Mouse (Mus musculus) adrenal gland, adult 8-10 months (tissue): ENCODE measurements around the gene Ptgr2. TPM values are rescaled to one million over a fixed set of nuclear protein-coding genes. Genes with fewer than 3 reads are reported as not detected.
"Not testable (repeated sequence)": the region's sequence is repeated elsewhere in the genome, so short reads cannot be mapped to it uniquely, and the experiment has no call there.

Experiments
- DNase-seq: peaks from one replicate; pipeline ENCODE4 v3.0.0; 2022
- total RNA-seq, 4 experiments: library from RNA; stranded (reverse); gene quantifications; 2 replicates each; pipeline ENCODE4 v1.2.4; 2022

The Ptgr2 gene
- total RNA-seq, result 10 to 100 TPM; 58.2 to 83.0 (median 73.1) TPM

- DNase-seq, result peak; percentile 93
Measured at GRCm38 (mm10) chr12:84284885-84285592, at the start of gene Ptgr2. TSS of gene Ptgr2 (plus strand) at chr12:84285232.

- no peak for DNase-seq
Measured at GRCm38 (mm10) chr12:84235577-84235976, 49.5 kb upstream of the Ptgr2 start.

GRCm38 (mm10) chr12:84235981-84236752 lies 48.9 kb upstream of the Ptgr2 start:
- DNase-seq, result no peak

- not testable (repeated sequence) for DNase-seq
Measured at GRCm38 (mm10) chr12:84237036-84237435, 48.0 kb upstream of the Ptgr2 start.

GRCm38 (mm10) chr12:84243076-84243770 lies 41.8 kb upstream of the Ptgr2 start:
- no peak for DNase-seq

GRCm38 (mm10) chr12:84245683-84246082 lies 39.3 kb upstream of the Ptgr2 start:
- DNase-seq, result no peak

- DNase-seq, result peak; percentile 45
Measured at GRCm38 (mm10) chr12:84249217-84249616, 35.8 kb upstream of the Ptgr2 start.

GRCm38 (mm10) chr12:84252811-84253210 lies 32.2 kb upstream of the Ptgr2 start:
- no peak for DNase-seq

GRCm38 (mm10) chr12:84254886-84255285 lies 30.1 kb upstream of the Ptgr2 start:
- peak; percentile 23 for DNase-seq

- DNase-seq, result no peak
Measured at GRCm38 (mm10) chr12:84260363-84260762, 24.7 kb upstream of the Ptgr2 start.

- no peak for DNase-seq
Measured at GRCm38 (mm10) chr12:84267264-84267663, 17.8 kb upstream of the Ptgr2 start.

- no peak for DNase-seq
Measured at GRCm38 (mm10) chr12:84273366-84273765, 11.7 kb upstream of the Ptgr2 start.

- no peak for DNase-seq
Measured at GRCm38 (mm10) chr12:84275288-84275687, 9.7 kb upstream of the Ptgr2 start.

GRCm38 (mm10) chr12:84276288-84276687 lies 8.7 kb upstream of the Ptgr2 start:
- no peak for DNase-seq

- DNase-seq, result no peak
Measured at GRCm38 (mm10) chr12:84276799-84277198, 8.2 kb upstream of the Ptgr2 start.

- no peak for DNase-seq
Measured at GRCm38 (mm10) chr12:84277832-84278231, 7.2 kb upstream of the Ptgr2 start.

- peak; percentile 26 for DNase-seq
Measured at GRCm38 (mm10) chr12:84278901-84279300, 6.1 kb upstream of the Ptgr2 start.

- DNase-seq, result no peak
Measured at GRCm38 (mm10) chr12:84284391-84284790, 641 bp upstream of the Ptgr2 start.

GRCm38 (mm10) chr12:84285593-84285968 lies 549 bp downstream of the Ptgr2 start:
- DNase-seq, result no peak

- peak; percentile 22 for DNase-seq
Measured at GRCm38 (mm10) chr12:84288461-84288860, 3.4 kb downstream of the Ptgr2 start.

GRCm38 (mm10) chr12:84297851-84298250 lies 12.8 kb downstream of the Ptgr2 start:
- no peak for DNase-seq

- no peak for DNase-seq
Measured at GRCm38 (mm10) chr12:84299265-84299664, 14.2 kb downstream of the Ptgr2 start.

GRCm38 (mm10) chr12:84304101-84304500 lies 19.1 kb downstream of the Ptgr2 start:
- no peak for DNase-seq
